Mouse (Mus musculus): ENCODE results near the gene Pde9a.

DNA sequence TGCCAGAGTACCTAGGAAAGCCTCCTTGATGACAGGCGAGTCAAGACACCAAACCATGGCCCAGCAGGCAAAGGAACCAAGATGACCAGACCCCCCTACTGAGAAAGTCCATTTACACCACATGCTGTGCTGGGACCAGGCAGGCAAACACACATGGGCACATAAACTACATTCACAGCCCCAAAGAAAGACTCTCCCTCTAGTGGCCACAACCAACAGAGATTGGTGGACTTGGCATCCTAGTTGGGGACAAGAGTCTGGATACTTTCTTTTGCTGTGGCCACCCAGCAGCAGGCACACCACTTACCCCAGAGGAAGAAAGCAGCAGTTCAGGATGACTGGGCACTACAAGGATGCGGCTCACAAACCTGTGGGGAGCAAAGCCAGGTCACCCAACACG, 114.9 kb downstream of the Pde9a start:
- TF ChIP-seq CTCF (IDR thresholded peaks at IDR 0.05), result peak; percentile 43
- no peak for TF ChIP-seq EP300 (IDR thresholded peaks at IDR 0.05)

All from lung, postnatal 0 days (tissue).